Mouse (Mus musculus): ENCODE measurements around the gene Enthd1. TPM values are rescaled to one million over a fixed set of nuclear protein-coding genes. Genes with fewer than 3 reads are reported as not detected.
A peak's percentile ranks its signal among the peaks of the same experiment; 100 is the strongest.
"Not testable (repeated sequence)": the region's sequence is repeated elsewhere in the genome, so short reads cannot be mapped to it uniquely, and the experiment has no call there.

Enthd1 gene
- polyA plus RNA-seq, 1 experiment from 2014 or later, result not detected

- H3K27me3 ChIP-seq; H3K4me3 ChIP-seq; ATAC-seq (ENCODE audit: low FRiP score, low read depth); H3K4me2 ChIP-seq (replicated peaks); H3K27ac ChIP-seq (replicated peaks); H3K9me3 ChIP-seq; H3K36me3 ChIP-seq; H3K9ac ChIP-seq (replicated peaks): not testable (repeated sequence)
- peaks cover 13% of the 10 kb centered on the region; the same call in 1 of the 2 replicates for H3K4me1 ChIP-seq
- 87% methylated on average over 3 of the region's 3 CpGs for WGBS
Measured at GRCm38 (mm10) chr15:80497733-80498132, 67.2 kb downstream of the Enthd1 start.

- Histone ChIP-seq H3K27me3 (peaks cover 10% of the 10 kb centered on the region; the same call in 1 of the 2 replicates), H3K4me1 (peaks cover 22% of the 10 kb centered on the region), H3K9ac (replicated peaks) (no peak overlapping the region), H3K4me2 (replicated peaks) (no peak overlapping the region), H3K9me3 (no peaks in the 10 kb centered on the region; the same call in 1 of the 2 replicates), H3K36me3 (no peaks in the 10 kb centered on the region), H3K4me3 (no peak overlapping the region), H3K27ac (replicated peaks) (no peak overlapping the region)
- 75% methylated on average over 4 of the region's 4 CpGs for WGBS
- no peak for ATAC-seq (ENCODE audit: low FRiP score, low read depth)
Measured at GRCm38 (mm10) chr15:80491505-80491904, 73.5 kb downstream of the Enthd1 start.

GRCm38 (mm10) chr15:80490151-80490550 is 74.8 kb downstream of the Enthd1 start:
- H3K36me3 ChIP-seq, result no peaks in the 10 kb centered on the region
- peaks cover 27% of the 10 kb centered on the region for H3K4me1 ChIP-seq
- H3K4me3 ChIP-seq, result no peak overlapping the region
- no peak for ATAC-seq (ENCODE audit: low FRiP score, low read depth)
- no peak overlapping the region for H3K9ac ChIP-seq (replicated peaks)
- peaks cover 16% of the 10 kb centered on the region; the same call in 1 of the 2 replicates for H3K27me3 ChIP-seq
- WGBS, result 95% methylated on average over 5 of the region's 5 CpGs
- H3K4me2 ChIP-seq (replicated peaks), result no peak overlapping the region
- H3K9me3 ChIP-seq, result no peaks in the 10 kb centered on the region; the same call in 1 of the 2 replicates
- H3K27ac ChIP-seq (replicated peaks), result no peak overlapping the region

- WGBS, result 45% methylated on average over 3 of the region's 3 CpGs
- no peak for ATAC-seq (ENCODE audit: low FRiP score, low read depth)
- H3K9me3 ChIP-seq, result no peaks in the 10 kb centered on the region; the same call in 1 of the 2 replicates
- no peak overlapping the region for H3K27ac ChIP-seq (replicated peaks)
- no peak overlapping the region for H3K4me2 ChIP-seq (replicated peaks)
- H3K4me3 ChIP-seq, result no peak overlapping the region
- H3K36me3 ChIP-seq, result no peaks in the 10 kb centered on the region
- peaks cover 25% of the 10 kb centered on the region for H3K4me1 ChIP-seq
- H3K9ac ChIP-seq (replicated peaks), result no peak overlapping the region
- 0 out of 2 replicates have a peak, but pooled peaks cover 6% of the 10 kb centered on the region for H3K27me3 ChIP-seq
Measured at GRCm38 (mm10) chr15:80488658-80489057, 76.3 kb downstream of the Enthd1 start.

GRCm38 (mm10) chr15:80485601-80486000 is 79.4 kb downstream of the Enthd1 start:
- no peaks in the 10 kb centered on the region for H3K36me3 ChIP-seq
- H3K4me2 ChIP-seq (replicated peaks), result no peak overlapping the region
- 0 out of 2 replicates have a peak, but pooled peaks cover 6% of the 10 kb centered on the region for H3K27me3 ChIP-seq
- H3K9ac ChIP-seq (replicated peaks), result no peak overlapping the region
- ATAC-seq (ENCODE audit: low FRiP score, low read depth), result no peak
- WGBS, result 97% methylated on average over 1 of the region's 1 CpGs
- H3K9me3 ChIP-seq, result no peaks in the 10 kb centered on the region
- H3K27ac ChIP-seq (replicated peaks), result no peak overlapping the region
- H3K4me3 ChIP-seq, result no peak overlapping the region
- H3K4me1 ChIP-seq, result peaks cover 30% of the 10 kb centered on the region

GRCm38 (mm10) chr15:80483041-80483705 is 81.8 kb downstream of the Enthd1 start:
- no peak for ATAC-seq (ENCODE audit: low FRiP score, low read depth)

GRCm38 (mm10) chr15:80482348-80482747 is 82.6 kb downstream of the Enthd1 start:
- Histone ChIP-seq H3K9ac (replicated peaks) (no peak overlapping the region), H3K4me1 (peaks cover 21% of the 10 kb centered on the region), H3K36me3 (no peaks in the 10 kb centered on the region), H3K4me2 (replicated peaks) (no peak overlapping the region), H3K27ac (replicated peaks) (0 out of 2 replicates have a peak overlapping the region, but pooled peaks have one; percentile 25), H3K27me3 (0 out of 2 replicates have a peak, but pooled peaks cover 6% of the 10 kb centered on the region), H3K9me3 (no peaks in the 10 kb centered on the region), H3K4me3 (no peak overlapping the region)
- 51% methylated on average over 8 of the region's 8 CpGs for WGBS
- ATAC-seq (ENCODE audit: low FRiP score, low read depth), result no peak

More at GRCm38 (mm10) chr15:80483041-80483705, 81.8 kb downstream of the Enthd1 start:
- no peak overlapping the region for H3K27ac ChIP-seq (replicated peaks)
- no peaks in the 10 kb centered on the region for H3K36me3 ChIP-seq
- 75% methylated on average over 9 of the region's 9 CpGs for WGBS
- peaks cover 27% of the 10 kb centered on the region for H3K4me1 ChIP-seq
- no peak overlapping the region for H3K4me2 ChIP-seq (replicated peaks)
- H3K4me3 ChIP-seq, result no peak overlapping the region
- no peak overlapping the region for H3K9ac ChIP-seq (replicated peaks)
- 0 out of 2 replicates have a peak, but pooled peaks cover 6% of the 10 kb centered on the region for H3K27me3 ChIP-seq
- no peaks in the 10 kb centered on the region for H3K9me3 ChIP-seq

GRCm38 (mm10) chr15:80474429-80475002 is 90.4 kb downstream of the Enthd1 start:
- no peak overlapping the region for H3K9ac ChIP-seq (replicated peaks)
- no peak for ATAC-seq (ENCODE audit: low FRiP score, low read depth)
- no peak overlapping the region for H3K4me2 ChIP-seq (replicated peaks)
- no peaks in the 10 kb centered on the region for H3K36me3 ChIP-seq
- WGBS, result 83% methylated on average over 6 of the region's 6 CpGs
- H3K27me3 ChIP-seq, result no peaks in the 10 kb centered on the region
- H3K9me3 ChIP-seq, result no peaks in the 10 kb centered on the region
- H3K4me1 ChIP-seq, result no peaks in the 10 kb centered on the region
- no peak overlapping the region for H3K27ac ChIP-seq (replicated peaks)
- no peak overlapping the region for H3K4me3 ChIP-seq

GRCm38 (mm10) chr15:80467876-80468275 is 97.1 kb downstream of the Enthd1 start:
- no peak for ATAC-seq (ENCODE audit: low FRiP score, low read depth)

GRCm38 (mm10) chr15:80462106-80462505 is 102.8 kb downstream of the Enthd1 start:
- peaks cover 16% of the 10 kb centered on the region for H3K4me1 ChIP-seq
- peak overlapping the region; percentile 20; the same call in 1 of the 2 replicates for H3K9ac ChIP-seq (replicated peaks)
- H3K27me3 ChIP-seq, result peaks cover 17% of the 10 kb centered on the region
- H3K4me2 ChIP-seq (replicated peaks), result peak overlapping the region; percentile 47
- peak overlapping the region; percentile 23; the same call in 1 of the 2 replicates for H3K4me3 ChIP-seq
- no peaks in the 10 kb centered on the region for H3K9me3 ChIP-seq
- WGBS, result 1% methylated on average over 9 of the region's 9 CpGs
- no peak overlapping the region for H3K27ac ChIP-seq (replicated peaks)
- no peaks in the 10 kb centered on the region for H3K36me3 ChIP-seq
- peak; percentile 19; the same call in 1 of the 2 replicates for ATAC-seq (ENCODE audit: low FRiP score, low read depth)

More at GRCm38 (mm10) chr15:80467876-80468275, 97.1 kb downstream of the Enthd1 start:
- Histone ChIP-seq H3K36me3 (no peaks in the 10 kb centered on the region), H3K9ac (replicated peaks) (no peak overlapping the region), H3K4me1 (no peaks in the 10 kb centered on the region), H3K4me2 (replicated peaks) (no peak overlapping the region), H3K4me3 (no peak overlapping the region), H3K9me3 (no peaks in the 10 kb centered on the region), H3K27ac (replicated peaks) (no peak overlapping the region), H3K27me3 (peaks cover 8% of the 10 kb centered on the region)
- WGBS, result 93% methylated on average over 4 of the region's 4 CpGs

GRCm38 (mm10) chr15:80461446-80461845 is 103.5 kb downstream of the Enthd1 start:
- 67% methylated on average over 2 of the region's 2 CpGs for WGBS
- Histone ChIP-seq H3K27ac (replicated peaks) (no peak overlapping the region), H3K4me2 (replicated peaks) (no peak overlapping the region)

GRCm38 (mm10) chr15:80460011-80460410 is 104.9 kb downstream of the Enthd1 start:
- H3K4me1 ChIP-seq, result peaks cover 16% of the 10 kb centered on the region
- no peak overlapping the region; the same call in 1 of the 2 replicates for H3K27ac ChIP-seq (replicated peaks)
- no peak overlapping the region for H3K9ac ChIP-seq (replicated peaks)
- H3K9me3 ChIP-seq, result no peaks in the 10 kb centered on the region
- peaks cover 17% of the 10 kb centered on the region for H3K27me3 ChIP-seq
- H3K4me3 ChIP-seq, result no peak overlapping the region
- 38% methylated on average over 9 of the region's 9 CpGs for WGBS
- no peak overlapping the region for H3K4me2 ChIP-seq (replicated peaks)
- H3K36me3 ChIP-seq, result no peaks in the 10 kb centered on the region
- no peak for ATAC-seq (ENCODE audit: low FRiP score, low read depth)

More at GRCm38 (mm10) chr15:80461446-80461845, 103.5 kb downstream of the Enthd1 start:
- Histone ChIP-seq H3K36me3 (no peaks in the 10 kb centered on the region), H3K9ac (replicated peaks) (no peak overlapping the region), H3K4me1 (peaks cover 16% of the 10 kb centered on the region), H3K27me3 (peaks cover 17% of the 10 kb centered on the region), H3K4me3 (no peak overlapping the region), H3K9me3 (no peaks in the 10 kb centered on the region)
- no peak for ATAC-seq (ENCODE audit: low FRiP score, low read depth)

Data from midbrain, embryonic 12.5 days (tissue).